Mouse (Mus musculus) megakaryocyte progenitor cell, adult 5-6 weeks (primary cell): ENCODE measurements around the gene Myh9. TPM values are rescaled to one million over a fixed set of nuclear protein-coding genes. Genes with fewer than 3 reads are reported as not detected.

Experiments
- ATAC-seq: replicated peaks from 2 replicates; pipeline ENCODE4 v1.8.0; 2016; ENCODE audit warnings: mild to moderate bottlenecking, moderate TSS enrichment, inconsistent platforms; ENCODE audit not compliant: poor library complexity
- total RNA-seq, 2 experiments: library from RNA; stranded (forward) in 1 of 2; stranded (reverse) in 1 of 2; fragments of 157-497, 149-512 nt in 1 of 2; fragments of 200-1000 nt in 1 of 2; gene quantifications; 2 replicates each; pipeline versions ENCODE4 v1.2.3 to v1.2.4; 2015 to 2017

The Myh9 gene
- total RNA-seq, 2 experiments from 2014 or later = 191 to 238 TPM

DNA sequence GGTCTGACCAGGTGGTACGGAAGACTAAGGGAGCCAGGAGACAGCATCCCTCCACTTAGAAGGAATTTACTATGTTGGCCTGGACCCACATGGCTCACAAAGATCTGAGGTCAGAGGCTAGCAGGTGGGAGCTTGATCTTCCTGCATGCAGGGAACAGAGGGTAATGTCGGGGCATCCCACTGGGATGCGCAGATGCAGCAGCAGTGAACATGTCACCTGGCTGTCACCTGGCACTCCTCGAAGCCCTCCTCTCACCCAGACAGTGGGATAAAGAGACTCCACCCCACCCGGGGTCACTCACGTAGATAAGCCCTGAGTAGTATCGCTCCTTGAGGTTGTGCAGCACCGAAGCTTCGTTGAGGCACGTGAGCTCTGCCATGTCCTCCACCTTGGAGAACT is 29.4 kb downstream of the Myh9 start:
- ATAC-seq = no peak

DNA sequence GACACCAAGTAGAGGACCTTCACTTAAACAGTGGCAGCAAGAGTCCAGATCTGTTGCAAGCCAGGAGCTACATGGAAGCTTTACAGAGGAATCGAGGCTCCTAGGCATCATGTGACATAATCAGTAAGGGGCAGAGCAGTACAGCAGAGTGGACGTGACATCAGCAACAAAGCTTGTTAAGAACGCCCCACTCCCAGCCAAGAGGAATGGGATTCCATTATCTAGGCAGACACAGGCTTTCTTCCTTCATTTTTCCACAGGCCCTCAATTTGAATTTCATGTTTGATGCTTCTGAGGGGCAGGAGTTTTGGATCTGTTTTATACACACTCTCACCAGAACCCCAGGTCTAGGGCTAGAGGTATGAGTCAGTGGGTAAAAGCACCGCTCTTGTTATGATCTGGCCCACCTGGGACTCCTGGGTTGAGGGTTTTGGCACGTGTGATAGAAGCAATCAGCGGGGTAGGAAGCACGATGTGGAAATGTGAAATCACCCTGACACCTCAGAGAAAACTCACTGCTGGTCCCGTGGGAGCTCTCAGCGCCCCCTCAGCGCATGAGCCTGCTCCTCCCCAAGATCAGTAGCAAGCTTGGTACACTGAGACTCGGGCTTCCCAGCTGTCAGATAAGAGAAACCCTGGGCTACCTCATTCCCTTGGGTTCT is 30.7 kb downstream of the Myh9 start:
- ATAC-seq = no peak

GRCm38 (mm10) chr15:77810416-77811098 is 31.4 kb downstream of the Myh9 start:
- no peak for ATAC-seq

- no peak for ATAC-seq
Observed at GRCm38 (mm10) chr15:77809434-77809833, 32.5 kb downstream of the Myh9 start.

- ATAC-seq = no peak
Observed at GRCm38 (mm10) chr15:77807264-77807585, 34.8 kb downstream of the Myh9 start.

DNA sequence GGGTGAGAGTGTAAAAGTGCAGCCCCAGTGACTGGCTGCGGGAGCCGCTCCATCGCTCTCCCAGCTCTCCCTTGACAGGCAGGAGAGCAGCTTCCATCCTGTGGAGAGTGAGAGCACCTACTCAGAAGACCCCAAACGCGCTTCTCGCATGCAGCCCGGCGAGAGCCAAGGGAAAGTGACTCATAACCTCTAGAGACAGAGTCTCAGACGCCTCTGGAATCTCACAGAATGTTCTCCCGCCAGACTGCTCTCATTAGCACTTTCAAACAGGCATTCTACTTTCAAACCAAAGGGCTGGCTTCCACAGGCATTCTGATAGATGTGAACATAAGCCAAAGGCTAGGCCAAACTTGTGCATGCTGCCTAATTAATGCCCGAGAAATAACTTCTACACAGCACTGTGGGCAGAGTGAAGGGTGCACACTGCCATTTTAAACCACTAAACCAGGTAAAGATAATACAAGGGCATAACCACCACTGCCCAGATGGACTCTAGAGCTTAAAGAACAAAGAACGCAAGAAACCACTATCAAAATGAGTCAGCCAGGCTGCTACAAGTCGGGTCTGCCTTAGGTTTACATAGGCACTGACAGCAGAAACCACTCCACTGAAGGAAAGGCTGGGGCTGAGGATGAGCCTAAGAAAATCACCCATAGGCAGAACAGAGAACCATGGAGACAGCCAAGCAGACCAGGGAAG is 35.3 kb downstream of the Myh9 start:
- ATAC-seq = no peak

DNA sequence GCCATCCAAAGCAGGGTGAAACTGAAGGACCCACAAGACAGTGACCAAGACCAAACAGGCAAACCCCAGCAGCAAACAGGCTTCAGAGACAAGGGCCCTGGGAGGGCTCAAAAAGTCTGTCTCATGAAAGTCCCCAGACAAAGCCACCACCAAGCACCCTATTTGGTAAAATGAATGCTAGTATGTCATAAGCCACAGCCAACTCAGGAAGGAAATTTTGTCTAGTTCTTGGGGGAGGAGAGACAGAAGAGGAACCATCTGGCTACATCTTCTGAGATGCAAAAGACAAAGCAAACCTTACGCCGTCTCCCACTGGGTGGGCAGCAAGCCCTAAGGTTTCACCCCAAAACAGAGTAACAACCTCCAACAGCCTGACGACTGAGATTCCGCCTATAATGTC is 36.3 kb downstream of the Myh9 start:
- peak; percentile 56 for ATAC-seq

- ATAC-seq = no peak
Observed at GRCm38 (mm10) chr15:77804949-77805348, 37.0 kb downstream of the Myh9 start.

GRCm38 (mm10) chr15:77804460-77804859 is 37.5 kb downstream of the Myh9 start:
- ATAC-seq = no peak

DNA sequence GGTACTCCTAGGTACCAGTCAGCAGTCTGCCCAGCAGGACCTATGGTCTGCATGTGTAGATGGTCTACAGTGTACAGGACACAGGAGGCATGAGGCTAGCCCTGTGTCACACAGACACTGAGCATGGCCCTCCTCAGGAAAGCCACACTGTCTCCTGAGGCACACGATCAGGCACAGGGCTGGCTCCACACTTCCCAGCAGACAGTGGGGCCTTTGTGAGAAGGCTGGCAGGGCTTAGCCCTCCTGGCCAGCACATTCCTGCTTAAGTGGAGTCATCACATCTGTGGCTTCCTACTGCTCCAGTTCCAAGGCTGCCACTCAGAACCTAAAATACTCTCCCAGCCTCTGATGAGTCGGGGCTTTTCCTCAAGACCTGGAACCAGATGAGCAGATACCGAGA is 38.2 kb downstream of the Myh9 start:
- no peak for ATAC-seq

DNA sequence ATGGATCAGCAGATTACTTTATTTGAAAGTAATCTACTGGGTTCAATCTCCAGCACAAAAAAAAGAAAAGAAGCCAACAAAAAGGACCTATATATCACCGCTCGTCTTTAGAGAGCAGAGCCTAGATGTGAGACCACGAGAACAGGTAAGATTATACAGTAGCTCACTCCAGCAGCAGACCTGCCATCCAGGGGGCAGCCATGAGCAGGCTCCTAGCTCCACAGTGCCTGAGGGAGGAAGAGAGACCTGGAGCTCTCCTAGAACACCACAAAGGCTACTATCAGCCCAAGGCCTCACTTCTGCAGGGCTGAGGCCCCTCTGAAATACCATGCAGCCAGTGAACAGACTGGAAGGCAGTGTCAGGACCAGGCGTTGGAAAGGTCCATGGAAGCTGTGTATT is 39.0 kb downstream of the Myh9 start:
- no peak for ATAC-seq

DNA sequence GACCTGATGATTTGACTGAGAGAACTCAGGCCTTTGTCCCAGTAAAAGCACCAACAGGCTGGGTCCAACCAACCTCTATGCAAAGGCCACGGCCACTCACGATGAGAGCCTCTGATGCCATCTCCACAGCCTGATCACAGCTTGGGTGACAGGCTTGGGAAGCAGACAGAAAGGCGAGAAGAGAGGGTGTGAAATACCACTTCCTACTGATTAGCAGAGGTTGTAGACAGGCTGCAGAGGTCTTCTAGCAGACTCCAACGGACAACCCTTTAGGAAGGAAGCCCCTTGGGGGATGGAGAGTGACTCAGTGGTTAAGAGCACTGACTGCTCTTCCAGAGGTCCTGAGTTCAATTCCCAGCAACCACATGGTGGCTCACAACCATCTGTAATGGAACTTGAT is 40.8 kb downstream of the Myh9 start:
- peak; percentile 10; the same call in 1 of the 2 replicates for ATAC-seq

- ATAC-seq = peak; percentile 84
Observed at GRCm38 (mm10) chr15:77800511-77800910, 41.5 kb downstream of the Myh9 start.

GRCm38 (mm10) chr15:77799491-77800474 is 42.2 kb downstream of the Myh9 start:
- ATAC-seq = no peak

GRCm38 (mm10) chr15:77798664-77799490 is 43.1 kb downstream of the Myh9 start:
- peak; percentile 62 for ATAC-seq

GRCm38 (mm10) chr15:77797609-77798411 is 44.2 kb downstream of the Myh9 start:
- ATAC-seq = no peak

GRCm38 (mm10) chr15:77796409-77797035 is 45.5 kb downstream of the Myh9 start:
- no peak for ATAC-seq

- no peak for ATAC-seq
Observed at GRCm38 (mm10) chr15:77794908-77795356, 47.0 kb downstream of the Myh9 start.
